Mouse (Mus musculus) brain, embryonic 14.5 days (tissue): ENCODE measurements at regions not wholly inside any gene's neighbourhood (a gene's known extent, or its start where the extent isn't known, plus 50 kb on each side); places are given as distances from the start of the nearest gene placed in this dataset.

Source experiments
- DNase-seq: peaks from one replicate; pipeline ENCODE4 v3.0.0-alpha.2; 2011; ENCODE audit warnings: low read depth
- CTCF ChIP-seq: fragments of 200-500 bp; IDR thresholded peaks from 2 replicates; pipeline ENCODE4 v1.5.1; 2012; ENCODE audit warnings: inconsistent platforms, mild to moderate bottlenecking, moderate library complexity, borderline replicate concordance; ENCODE audit not compliant: insufficient read depth, insufficient read length; ENCODE audit errors: extremely low read depth
- POLR2A ChIP-seq: fragments of 200-500 bp; IDR thresholded peaks from 2 replicates; pipeline ENCODE4 v1.6.1; 2012; ENCODE audit warnings: mild to moderate bottlenecking, inconsistent platforms, borderline replicate concordance; ENCODE audit not compliant: poor library complexity, insufficient read depth, insufficient read length, severe bottlenecking; ENCODE audit errors: extremely low read depth

GRCm38 (mm10) chr3:34139227-34139626, 58.1 kb upstream of the Dnajc19 start:
- DNase-seq, result no peak
- TF ChIP-seq POLR2A, result no peak
- no peak for TF ChIP-seq CTCF

GRCm38 (mm10) chr3:34137984-34138383, 56.9 kb upstream of the Dnajc19 start:
- no peak for DNase-seq
- TF ChIP-seq CTCF (no peak), POLR2A (no peak)

GRCm38 (mm10) chr3:34136385-34136784, 55.3 kb upstream of the Dnajc19 start:
- TF ChIP-seq CTCF (no peak), POLR2A (no peak)
- DNase-seq, result no peak
